Mouse (Mus musculus): ENCODE results near the gene 9830107B12Rik. TPM values are rescaled to one million over a fixed set of nuclear protein-coding genes. Genes with fewer than 3 reads are reported as not detected.

9830107B12Rik gene
- total RNA-seq, 1 experiment, result not detected

GRCm38 (mm10) chr17:48093286-48093817 is 52.7 kb downstream of the 9830107B12Rik start:
- Histone ChIP-seq H3K36me3 (ENCODE audit: control insufficient read depth, insufficient read depth, low read length, poor library complexity, severe bottlenecking) (no peaks in the 10 kb centered on the region), H3K9me3 (ENCODE audit: control insufficient read depth, insufficient read depth, low read depth, low read length) (no peaks in the 10 kb centered on the region), H3K4me3 (ENCODE audit: insufficient read depth in 1 of 2, low read depth in 1 of 2, low read length in 2 of 2, poor library complexity in 1 of 2, severe bottlenecking in 1 of 2) (no peak overlapping the region), H3K4me1 (ENCODE audit: control insufficient read depth in 2 of 2, insufficient read depth in 2 of 2, low read length in 2 of 2, poor library complexity in 1 of 2) (peaks cover 0 to 4% of the 10 kb centered on the region in 2 experiments; a peak in 2 of 4 replicates), H3K27ac (ENCODE audit: insufficient read depth, low read depth, low read length, poor library complexity, severe bottlenecking) (no peak overlapping the region), H3K9ac (ENCODE audit: insufficient read depth, low read depth, low read length, poor library complexity, severe bottlenecking) (no peak overlapping the region)
- in situ Hi-C loops (cut with MboI; ENCODE audit: low sequenced_read_pairs in 2 of 2, unreplicated experiment in 2 of 2), result loop anchor here in 1 of 2 experiments (10.0 kb wide), 1 partner anchor 299 kb away; no protein-coding TSS in a partner anchor
- DNase-seq (ENCODE audit: low read depth, low spot score), result no peak
- TF ChIP-seq CHD2 (IDR thresholded peaks at IDR 0.05; ENCODE audit: low read depth, low read length) (no peak), HCFC1 (IDR thresholded peaks at IDR 0.05; ENCODE audit: borderline replicate concordance, insufficient read depth, low read length) (no peak), ZNF384 (IDR thresholded peaks at IDR 0.05; ENCODE audit: low read depth, low read length) (no peak)

- no peak for DNase-seq (ENCODE audit: low read depth, low spot score)
- H3K9ac ChIP-seq (ENCODE audit: insufficient read depth, low read depth, low read length, poor library complexity, severe bottlenecking), result no peak overlapping the region
- no peak overlapping the region for H3K27ac ChIP-seq (ENCODE audit: insufficient read depth, low read depth, low read length, poor library complexity, severe bottlenecking)
- H3K4me1 ChIP-seq (ENCODE audit: control insufficient read depth in 2 of 2, insufficient read depth in 2 of 2, low read length in 2 of 2, poor library complexity in 1 of 2), result no peaks in the 10 kb centered on the region
- in situ Hi-C loops (cut with MboI; ENCODE audit: low sequenced_read_pairs in 2 of 2, unreplicated experiment in 2 of 2), result loop anchor here in 1 of 2 experiments (10.0 kb wide), 1 partner anchor 296 kb away; no protein-coding TSS in a partner anchor
- H3K36me3 ChIP-seq (ENCODE audit: control insufficient read depth, insufficient read depth, low read length, poor library complexity, severe bottlenecking), result no peaks in the 10 kb centered on the region
- TF ChIP-seq CHD2 (IDR thresholded peaks at IDR 0.05; ENCODE audit: low read depth, low read length) (no peak), HCFC1 (IDR thresholded peaks at IDR 0.05; ENCODE audit: borderline replicate concordance, insufficient read depth, low read length) (no peak), MAFK (IDR thresholded peaks at IDR 0.05; ENCODE audit: insufficient read depth, low read depth, low read length) (no peak), ZC3H11A (IDR thresholded peaks at IDR 0.05; ENCODE audit: borderline replicate concordance, low read depth, low read length) (no peak), ZNF384 (IDR thresholded peaks at IDR 0.05; ENCODE audit: low read depth, low read length) (no peak)
- no peaks in the 10 kb centered on the region for H3K9me3 ChIP-seq (ENCODE audit: control insufficient read depth, insufficient read depth, low read depth, low read length)
- H3K4me3 ChIP-seq (ENCODE audit: insufficient read depth in 1 of 2, low read depth in 1 of 2, low read length in 2 of 2, poor library complexity in 1 of 2, severe bottlenecking in 1 of 2), result no peak overlapping the region
Observed at GRCm38 (mm10) chr17:48090305-48090704, 55.8 kb downstream of the 9830107B12Rik start.

DNA sequence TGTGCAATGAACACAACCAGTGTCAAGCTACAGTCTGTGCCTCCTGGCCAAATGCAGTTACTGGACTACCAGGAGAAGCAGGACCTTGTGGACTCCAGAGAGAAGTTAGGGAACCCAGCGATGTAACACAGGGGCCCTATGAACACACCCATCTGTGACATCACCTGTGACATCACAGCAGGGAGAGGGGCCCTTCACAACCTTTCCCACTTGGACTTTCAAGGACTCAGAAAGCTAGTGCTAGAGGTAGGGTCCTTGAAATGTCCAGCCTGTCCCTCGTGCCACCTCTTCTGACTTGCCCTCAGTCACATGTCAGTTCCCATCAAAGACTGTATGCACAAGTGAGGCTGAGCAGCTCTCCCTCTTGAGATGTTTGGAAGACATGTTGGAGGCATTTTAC is 56.6 kb downstream of the 9830107B12Rik start:
- Histone ChIP-seq H3K9ac (ENCODE audit: insufficient read depth, low read depth, low read length, poor library complexity, severe bottlenecking) (no peak overlapping the region), H3K4me1 (ENCODE audit: control insufficient read depth in 2 of 2, insufficient read depth in 2 of 2, low read length in 2 of 2, poor library complexity in 1 of 2) (no peaks in the 10 kb centered on the region), H3K36me3 (ENCODE audit: control insufficient read depth, insufficient read depth, low read length, poor library complexity, severe bottlenecking) (no peaks in the 10 kb centered on the region), H3K27ac (ENCODE audit: insufficient read depth, low read depth, low read length, poor library complexity, severe bottlenecking) (no peak overlapping the region), H3K4me3 (ENCODE audit: insufficient read depth in 1 of 2, low read depth in 1 of 2, low read length in 2 of 2, poor library complexity in 1 of 2, severe bottlenecking in 1 of 2) (no peak overlapping the region), H3K9me3 (ENCODE audit: control insufficient read depth, insufficient read depth, low read depth, low read length) (no peaks in the 10 kb centered on the region)
- DNase-seq (ENCODE audit: low read depth, low spot score), result no peak
- in situ Hi-C loops (cut with MboI; ENCODE audit: low sequenced_read_pairs in 2 of 2, unreplicated experiment in 2 of 2), result no loop called here
- TF ChIP-seq ZC3H11A (IDR thresholded peaks at IDR 0.05; ENCODE audit: borderline replicate concordance, low read depth, low read length) (no peak), HCFC1 (IDR thresholded peaks at IDR 0.05; ENCODE audit: borderline replicate concordance, insufficient read depth, low read length) (no peak), MAFK (IDR thresholded peaks at IDR 0.05; ENCODE audit: insufficient read depth, low read depth, low read length) (no peak), CHD2 (IDR thresholded peaks at IDR 0.05; ENCODE audit: low read depth, low read length) (no peak), ZNF384 (IDR thresholded peaks at IDR 0.05; ENCODE audit: low read depth, low read length) (no peak)

GRCm38 (mm10) chr17:48089019-48089418 is 57.0 kb downstream of the 9830107B12Rik start, which contains the start of gene 1700067P10Rik:
TSS of gene 1700067P10Rik (plus strand) at chr17:48089319.
- in situ Hi-C loops (cut with MboI; ENCODE audit: low sequenced_read_pairs in 2 of 2, unreplicated experiment in 2 of 2), result no loop called here
- Histone ChIP-seq H3K4me1 (ENCODE audit: control insufficient read depth in 2 of 2, insufficient read depth in 2 of 2, low read length in 2 of 2, poor library complexity in 1 of 2) (no peaks in the 10 kb centered on the region), H3K4me3 (ENCODE audit: insufficient read depth in 1 of 2, low read depth in 1 of 2, low read length in 2 of 2, poor library complexity in 1 of 2, severe bottlenecking in 1 of 2) (no peak within 1 kb of the TSS), H3K27ac (ENCODE audit: insufficient read depth, low read depth, low read length, poor library complexity, severe bottlenecking) (no peak within 1 kb of the TSS), H3K9ac (ENCODE audit: insufficient read depth, low read depth, low read length, poor library complexity, severe bottlenecking) (no peak within 1 kb of the TSS), H3K9me3 (ENCODE audit: control insufficient read depth, insufficient read depth, low read depth, low read length) (no peaks in the 10 kb centered on the region), H3K36me3 (ENCODE audit: control insufficient read depth, insufficient read depth, low read length, poor library complexity, severe bottlenecking) (no peaks in the 10 kb centered on the region)
- no peak for TF ChIP-seq ZNF384 (IDR thresholded peaks at IDR 0.05; ENCODE audit: low read depth, low read length)
- no peak for TF ChIP-seq MAFK (IDR thresholded peaks at IDR 0.05; ENCODE audit: insufficient read depth, low read depth, low read length)
- no peak for TF ChIP-seq CHD2 (IDR thresholded peaks at IDR 0.05; ENCODE audit: low read depth, low read length)
- TF ChIP-seq HCFC1 (IDR thresholded peaks at IDR 0.05; ENCODE audit: borderline replicate concordance, insufficient read depth, low read length), result no peak
- TF ChIP-seq ZC3H11A (IDR thresholded peaks at IDR 0.05; ENCODE audit: borderline replicate concordance, low read depth, low read length), result no peak
- no peak for DNase-seq (ENCODE audit: low read depth, low spot score)
